Mouse (Mus musculus) G1E (cell line): Measurements from ENCODE around the gene Gm27029.
"Not testable (repeated sequence)": the region's sequence is repeated elsewhere in the genome, so short reads cannot be mapped to it uniquely, and the experiment has no call there.

Experiments used
- CTCF ChIP-seq: IDR thresholded peaks from 2 replicates; pipeline ENCODE4 v1.5.1; 2012; ENCODE audit warnings: low read depth, low read length, inconsistent platforms, mixed read lengths
- TAL1 ChIP-seq: conservative IDR thresholded peaks from 2 replicates; pipeline ENCODE4 v1.6.1; 2012; ENCODE audit warnings: low read depth, low read length, inconsistent platforms, mixed read lengths

DNA sequence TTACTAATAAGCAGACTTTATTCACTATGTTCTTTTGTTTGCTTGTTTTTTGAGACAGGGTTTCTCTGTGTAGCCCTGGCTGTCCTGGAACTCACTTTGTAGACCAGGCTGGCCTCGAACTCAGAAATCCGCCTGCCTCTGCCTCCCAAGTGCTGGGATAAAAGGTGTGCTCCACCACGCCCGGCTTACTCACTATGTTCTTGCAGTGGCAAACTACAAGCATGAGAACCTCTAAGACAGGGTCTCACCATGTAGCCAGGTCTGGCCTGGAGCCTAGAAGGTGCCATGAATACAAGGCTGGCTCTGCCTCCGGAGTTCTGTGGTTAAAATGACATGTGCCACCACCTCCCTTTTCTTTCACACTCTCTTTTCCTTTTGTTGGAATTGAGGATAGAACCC is 42.0 kb upstream of the Gm27029 start:
- TF ChIP-seq CTCF, TAL1: not testable (repeated sequence)
